Mouse (Mus musculus): ENCODE measurements at regions not wholly inside any gene's neighbourhood (a gene's known extent, or its start where the extent isn't known, plus 50 kb on each side); places are given as distances from the start of the nearest gene placed in this dataset.

- DNase-seq, result no peak
These were observed 223.5 kb upstream of the Rgma start for GRCm38 (mm10) chr7:73151586-73152467.

DNA sequence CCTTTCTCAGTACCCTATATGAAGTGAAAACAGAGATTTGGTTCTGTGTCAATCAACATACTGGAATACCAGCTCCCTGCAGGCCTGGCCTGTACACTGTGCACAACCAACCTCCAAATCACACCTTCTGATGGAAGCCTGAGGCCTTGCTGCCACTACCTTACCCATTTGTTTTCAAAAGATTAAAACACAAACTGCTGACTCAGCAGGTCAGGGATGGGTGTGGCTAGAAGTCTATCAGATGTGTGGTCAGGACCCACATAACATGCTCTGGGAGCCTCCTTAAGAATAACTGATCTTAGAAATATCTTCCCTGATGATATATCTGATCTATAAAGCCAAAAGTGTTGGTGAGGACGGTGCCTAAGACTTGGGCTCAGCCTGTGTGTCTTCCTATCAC is 221.6 kb upstream of the Rgma start:
- no peak for DNase-seq

- no peak for DNase-seq
These were observed 216.5 kb upstream of the Rgma start for GRCm38 (mm10) chr7:73158833-73159232.

DNA sequence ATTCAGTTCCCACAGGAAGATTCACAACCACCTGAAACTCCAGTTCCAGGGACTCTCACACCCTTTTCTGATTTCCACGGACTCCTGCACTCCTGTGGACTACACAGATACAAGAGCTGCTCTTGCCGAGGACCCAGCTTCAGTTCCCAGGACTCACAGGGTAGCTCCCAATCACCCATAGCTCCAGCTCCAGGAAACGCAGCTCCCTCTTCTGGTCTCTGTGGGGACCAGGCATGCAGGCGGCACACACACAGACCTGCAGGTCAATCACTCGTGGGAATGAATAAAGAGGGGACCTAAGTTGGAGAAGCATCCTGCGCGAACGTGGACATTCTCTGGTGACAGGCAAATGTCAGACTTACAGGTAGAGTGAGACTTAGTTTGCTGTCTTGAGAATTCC is 214.3 kb upstream of the Rgma start:
- no peak for DNase-seq

- DNase-seq, result no peak
These were observed 211.6 kb upstream of the Rgma start for GRCm38 (mm10) chr7:73163687-73164086.

DNA sequence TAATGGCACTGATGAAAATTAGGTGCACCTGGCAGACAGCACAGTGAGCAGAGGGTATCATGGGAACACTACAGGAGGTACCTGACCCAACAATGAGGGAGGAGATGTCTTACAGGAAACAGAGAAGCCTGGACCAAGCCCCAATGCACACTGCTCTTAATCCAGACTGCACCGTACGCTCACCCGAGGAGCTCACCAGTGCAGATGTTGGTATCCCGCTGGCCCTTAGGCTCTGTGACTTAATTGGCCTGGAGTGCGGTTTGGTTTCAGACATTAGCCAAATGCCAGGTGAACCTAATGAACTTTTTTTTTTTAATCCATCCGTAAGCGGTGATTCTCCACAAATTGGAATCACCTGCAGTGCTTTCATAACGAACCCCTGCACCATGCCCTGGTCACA is 209.8 kb upstream of the Rgma start:
- no peak for DNase-seq

DNA sequence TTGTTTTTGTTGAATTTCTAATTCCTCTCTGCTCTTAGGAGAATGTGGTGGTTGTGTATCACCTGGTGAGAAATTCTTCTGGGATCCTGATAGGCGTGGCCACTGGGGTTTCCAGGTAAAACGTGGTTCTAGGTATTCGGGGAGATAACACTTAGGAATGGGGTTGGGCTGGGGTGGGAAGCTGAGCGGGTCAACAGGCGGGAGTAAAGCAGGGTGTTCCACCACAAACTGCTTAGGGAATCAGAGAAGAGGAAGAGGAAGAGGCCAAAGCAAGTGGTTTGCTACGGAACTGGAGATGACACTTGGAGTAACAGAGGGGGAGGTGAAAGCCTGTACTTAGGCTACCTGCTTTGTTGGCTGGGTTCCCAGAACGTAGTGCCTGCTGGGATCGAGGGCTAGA is 205.9 kb upstream of the Rgma start:
- DNase-seq, result no peak

DNA sequence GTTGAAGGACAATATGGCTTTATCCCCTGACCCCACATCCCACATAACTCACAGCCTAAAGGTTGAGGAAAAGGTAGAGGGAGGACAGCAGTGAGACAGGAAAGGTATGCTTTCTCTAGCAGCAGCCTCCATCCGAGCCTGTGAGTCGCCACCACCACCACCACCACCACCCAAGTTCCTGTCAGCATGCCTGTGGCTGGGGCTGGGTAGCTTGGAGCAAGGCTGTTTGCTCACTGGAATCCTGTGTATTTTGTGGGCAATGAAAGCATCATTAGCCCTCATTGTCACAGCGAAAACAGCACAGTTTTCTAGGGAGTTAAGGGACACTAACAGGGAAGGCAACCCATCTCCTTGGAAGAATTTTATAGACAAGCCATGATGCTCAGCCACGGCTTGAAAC is 202.7 kb upstream of the Rgma start:
- DNase-seq, result no peak

DNA sequence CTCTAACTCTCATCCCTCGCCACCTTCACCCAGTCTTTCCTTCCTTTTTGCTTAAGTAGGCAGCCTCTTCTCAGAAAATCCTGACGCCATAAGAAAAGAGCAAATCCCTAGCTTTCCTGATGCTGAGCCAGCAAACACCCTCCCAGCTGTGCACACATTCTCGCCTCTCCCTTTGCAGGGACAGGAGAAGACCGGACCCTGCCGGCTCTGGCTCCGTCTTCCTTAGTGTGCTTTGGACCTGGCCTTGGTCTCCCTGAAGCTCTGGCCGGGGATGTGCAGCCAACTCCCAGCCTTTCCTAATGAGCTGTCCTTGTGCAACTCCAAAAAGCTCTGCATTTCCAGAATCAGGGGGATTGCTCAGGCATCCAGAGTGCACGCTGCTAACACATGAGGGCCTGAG is 191.5 kb upstream of the Rgma start:
- no peak for DNase-seq

- DNase-seq, result no peak
These were observed 190.9 kb upstream of the Rgma start for GRCm38 (mm10) chr7:73184208-73185070.

DNA sequence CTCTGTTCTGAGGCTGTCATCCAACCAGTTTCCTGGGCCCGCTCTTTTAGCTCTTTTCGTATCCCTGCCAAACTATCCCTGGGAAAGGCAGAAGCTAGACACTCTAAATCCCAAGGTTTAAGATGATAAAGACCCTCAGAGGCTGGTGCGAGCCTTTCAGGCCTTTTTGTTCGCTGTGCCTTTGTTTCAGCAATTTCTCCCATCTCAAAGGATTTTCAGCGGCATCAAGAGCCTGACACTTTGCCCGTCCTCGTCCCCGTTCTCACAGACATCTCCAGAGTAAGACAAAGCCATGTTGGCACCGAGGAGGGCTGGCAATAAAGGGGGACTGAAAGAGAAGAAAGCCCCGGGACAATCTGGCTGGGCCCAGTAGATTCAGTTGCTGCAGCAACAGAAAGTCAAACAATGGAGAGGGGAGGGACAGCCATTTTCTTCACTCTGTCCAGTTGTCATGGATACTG is 190.2 kb upstream of the Rgma start:
- no peak for DNase-seq

DNA sequence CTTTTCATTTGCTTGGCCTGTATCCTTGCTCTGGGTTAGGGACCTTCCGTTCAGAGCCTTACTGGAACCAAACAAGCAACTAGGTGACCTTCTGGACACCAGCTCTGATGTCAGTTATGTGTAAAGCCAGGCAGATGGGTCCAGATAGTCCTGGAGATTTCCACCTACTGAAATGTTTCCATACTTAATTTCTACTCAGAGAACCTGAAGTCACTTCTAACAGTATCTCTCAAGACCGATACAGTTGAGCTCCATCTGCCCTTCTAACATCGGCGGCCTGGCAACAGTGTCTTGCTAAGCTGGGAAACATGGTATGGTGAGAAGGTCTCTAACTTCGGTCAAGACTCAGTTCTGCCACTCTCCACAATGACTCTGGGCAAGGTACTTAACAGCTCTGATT is 189.7 kb upstream of the Rgma start:
- no peak for DNase-seq

DNA sequence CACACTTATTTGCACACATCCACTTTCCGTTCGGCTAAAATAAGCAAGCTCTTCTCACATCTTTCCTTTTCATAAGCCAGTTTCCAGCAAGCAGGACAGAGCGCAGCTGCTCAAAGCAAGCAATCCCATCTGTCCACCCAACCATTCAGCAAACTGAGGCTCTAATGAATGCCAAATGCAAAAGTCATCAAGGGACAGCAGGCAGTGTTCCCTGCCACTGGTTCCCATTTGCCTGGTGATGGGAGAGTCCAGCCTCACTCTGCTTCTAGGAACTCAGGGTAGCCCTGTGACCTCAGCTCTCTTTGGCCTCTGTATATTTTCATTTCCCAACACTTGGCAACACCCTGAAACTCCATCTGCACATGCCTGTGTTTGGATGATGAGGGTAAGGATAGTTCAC is 188.8 kb upstream of the Rgma start:
- no peak for DNase-seq

DNA sequence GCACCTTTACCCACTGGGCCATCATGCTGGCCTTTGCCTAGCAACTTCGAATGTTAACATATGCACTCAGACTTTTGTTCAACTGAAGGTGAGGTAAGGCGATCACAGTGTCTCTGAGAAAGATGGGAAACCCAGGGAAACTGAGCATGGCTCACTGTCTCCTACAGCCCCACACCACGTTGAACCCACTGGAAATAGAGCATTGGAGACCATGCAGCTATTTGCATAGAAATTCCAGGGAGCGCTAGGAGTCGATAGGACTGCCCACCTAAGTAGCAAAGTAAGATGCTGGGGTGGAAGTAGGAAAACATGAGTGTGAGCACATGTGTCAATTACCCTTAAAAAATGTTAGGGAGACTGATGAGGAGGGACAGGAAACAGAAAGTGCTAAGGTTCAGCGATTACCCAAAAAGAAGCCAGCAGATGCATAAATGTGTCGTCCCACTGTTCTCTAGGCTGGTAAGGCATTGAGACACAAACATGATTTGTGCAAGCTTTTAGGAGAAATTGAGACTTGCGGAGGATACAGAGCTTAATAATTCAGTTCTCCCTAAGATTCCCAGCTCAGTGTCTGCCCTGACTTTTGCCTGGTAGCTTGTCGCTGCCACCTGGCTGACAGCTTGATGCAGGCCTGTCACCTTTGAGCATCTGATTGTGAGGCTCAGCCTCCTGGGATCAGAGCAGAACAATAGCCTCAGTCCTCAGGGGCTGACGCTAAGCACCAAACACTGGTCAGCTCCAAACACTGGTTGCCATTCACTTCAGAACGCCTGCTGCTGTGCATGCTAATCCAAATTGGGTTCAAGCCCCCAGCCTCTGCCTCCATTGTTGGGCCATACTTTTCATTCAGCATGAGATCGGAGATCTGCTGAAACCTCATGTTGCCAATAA is 183.7 kb upstream of the Rgma start:
- DNase-seq, result no peak

DNA sequence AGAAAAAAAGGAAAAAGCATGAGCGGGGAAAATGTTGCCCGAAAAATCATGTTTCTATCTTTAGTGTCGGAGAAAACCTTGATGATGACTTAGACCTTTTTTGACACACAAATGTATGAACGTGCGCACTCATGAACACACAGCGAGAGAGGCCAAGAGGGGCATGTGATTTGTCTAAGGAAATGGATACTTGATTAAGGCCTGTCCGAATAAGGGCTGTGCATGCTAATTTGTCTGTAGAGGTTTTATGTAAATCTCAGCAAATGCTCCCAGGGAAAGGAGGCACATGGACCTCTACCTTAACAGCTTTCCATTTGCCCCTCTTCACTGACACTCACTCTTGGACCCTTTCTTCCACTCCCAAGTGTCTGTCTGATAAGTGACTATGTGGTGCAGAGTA is 182.5 kb upstream of the Rgma start:
- no peak for DNase-seq

DNA sequence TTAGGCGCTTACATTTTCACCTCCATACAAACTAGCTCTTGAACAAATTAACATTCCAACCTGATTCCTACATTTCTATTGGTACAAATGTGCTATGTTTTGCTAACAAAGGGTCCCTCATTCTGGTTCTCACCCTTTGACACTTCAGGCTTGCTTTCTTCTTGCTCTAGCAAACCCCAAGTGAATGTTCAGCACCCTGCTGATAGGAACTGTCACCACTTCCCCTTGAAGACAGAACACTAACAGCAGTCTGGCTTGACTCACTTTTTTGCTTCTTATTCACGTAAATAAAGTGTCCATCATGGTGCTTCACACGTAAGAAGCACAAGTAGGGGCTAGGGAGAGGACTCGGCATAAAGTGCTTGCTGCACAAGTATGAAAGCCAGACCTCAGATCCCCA is 180.0 kb upstream of the Rgma start:
- DNase-seq, result no peak

DNA sequence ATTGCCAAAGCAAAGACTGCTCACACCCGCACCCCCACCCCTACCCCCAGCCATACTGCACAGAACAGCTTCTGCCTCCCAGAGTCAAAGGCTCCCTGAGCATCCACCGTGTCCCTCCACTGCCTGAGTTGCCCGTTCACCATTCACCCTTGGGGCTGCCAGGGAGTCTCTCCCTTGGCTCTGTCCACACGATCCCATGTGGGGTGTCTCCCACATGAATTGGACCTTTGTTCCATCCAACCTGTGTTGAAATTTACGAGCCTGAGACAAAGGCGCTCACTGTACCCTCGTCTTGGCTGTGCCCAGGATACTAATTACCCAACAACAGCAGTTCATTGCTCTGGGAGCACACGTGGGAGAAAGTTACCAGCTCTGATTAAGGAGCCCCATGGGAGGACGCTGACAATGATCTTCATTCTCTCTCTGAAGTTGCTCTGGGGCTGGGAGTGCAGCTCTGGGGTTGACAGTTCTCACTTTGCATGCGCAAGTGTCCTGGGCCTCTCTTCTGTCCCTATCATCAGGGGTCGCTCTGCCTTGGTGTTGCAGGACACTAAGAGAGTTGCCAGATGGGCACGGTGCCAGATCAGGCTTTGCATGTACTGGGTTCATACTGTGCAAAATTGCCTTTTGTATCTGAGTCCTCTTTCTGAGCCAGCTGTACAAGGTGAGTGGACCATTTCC is 178.3 kb upstream of the Rgma start:
- DNase-seq, result no peak

DNA sequence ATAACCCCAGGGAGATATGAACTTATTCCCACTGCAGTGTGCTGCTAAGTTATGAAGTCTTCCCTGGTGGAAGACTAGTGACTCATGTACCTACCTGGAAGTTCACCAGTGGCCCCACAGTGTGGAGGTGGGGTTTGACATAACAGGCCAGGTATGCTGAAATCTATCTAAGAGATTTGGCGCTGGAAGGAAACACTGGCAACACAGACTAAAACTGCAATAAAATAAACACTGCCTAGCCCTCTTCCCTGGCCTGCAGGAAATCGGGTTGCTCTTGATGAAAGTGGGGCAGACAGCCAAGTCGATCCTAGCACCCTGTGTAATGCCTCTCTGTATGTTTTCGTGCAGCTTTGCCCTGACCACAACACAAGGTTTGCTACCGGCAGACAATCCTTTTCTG is 177.2 kb upstream of the Rgma start:
- DNase-seq, result no peak

- DNase-seq, result no peak
These were observed 175.3 kb upstream of the Rgma start for GRCm38 (mm10) chr7:73199967-73200366.

GRCm38 (mm10) chr7:73201330-73201729 is 174.0 kb upstream of the Rgma start:
- DNase-seq, result no peak

DNA sequence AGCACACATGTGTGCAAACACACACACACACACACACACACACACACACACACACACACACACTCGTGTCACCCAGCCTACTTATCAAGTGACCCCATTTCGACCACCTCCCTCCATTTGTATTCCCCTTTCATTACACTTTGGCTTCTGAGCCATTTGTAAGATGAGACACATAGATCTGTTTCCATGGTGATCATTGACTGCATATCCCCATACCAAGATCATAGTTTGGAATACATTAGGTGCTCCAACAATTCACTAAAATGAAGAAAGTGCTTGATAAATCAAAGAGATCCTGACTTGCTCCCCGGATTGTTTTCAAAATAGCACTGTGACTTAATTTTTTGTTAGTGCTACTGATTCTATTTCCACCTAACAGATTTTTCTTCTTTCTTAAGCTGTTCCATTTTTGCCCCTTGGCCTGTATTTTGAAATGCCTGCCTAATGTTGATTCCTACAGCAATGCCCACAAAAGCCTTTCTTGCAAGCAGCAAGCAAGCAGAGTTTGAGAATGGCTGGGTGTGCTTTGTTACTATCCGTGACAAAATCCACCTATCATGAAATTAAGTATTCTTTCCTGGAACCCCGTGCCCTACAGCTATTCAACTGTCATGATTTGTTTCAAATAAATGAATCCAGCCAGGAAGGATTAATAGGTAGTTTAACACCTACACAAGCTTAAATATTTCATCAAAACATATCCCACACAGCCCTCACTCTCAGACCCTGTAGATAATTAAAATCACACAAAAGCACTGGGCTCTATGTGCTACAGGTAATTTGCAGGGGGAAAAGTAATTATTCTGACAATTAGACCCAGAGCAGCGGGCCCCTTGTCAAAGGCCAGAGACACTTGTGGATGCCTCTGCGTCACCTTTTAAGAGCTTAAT is 168.1 kb upstream of the Rgma start:
- no peak for DNase-seq

DNA sequence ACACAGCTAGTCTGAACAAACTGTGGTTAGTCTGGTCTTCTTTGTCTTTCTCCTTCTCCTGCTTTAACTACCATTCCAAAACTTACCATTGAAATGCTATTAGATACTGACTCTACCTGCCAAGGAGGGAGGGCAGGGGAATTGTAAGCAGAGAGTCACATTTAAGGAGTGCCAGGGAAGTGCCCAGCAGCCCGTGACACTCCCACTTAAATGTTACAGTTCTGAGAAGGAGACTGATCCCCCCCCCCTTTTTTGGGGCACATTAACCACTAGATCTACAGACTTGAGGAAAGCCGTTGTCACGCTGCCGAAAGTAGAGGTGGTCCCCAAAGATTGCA is 166.9 kb upstream of the Rgma start:
- no peak for DNase-seq

Measured in cerebellum, adult 11 months (tissue).